Mouse (Mus musculus) WW6 (cell line): ENCODE measurements around the gene Galk2.

Experiments used
- DNase-seq: peaks from one replicate; pipeline ENCODE4 v3.0.0-alpha.2; 2013; ENCODE audit warnings: low read depth, low spot score

The Galk2 gene

DNA sequence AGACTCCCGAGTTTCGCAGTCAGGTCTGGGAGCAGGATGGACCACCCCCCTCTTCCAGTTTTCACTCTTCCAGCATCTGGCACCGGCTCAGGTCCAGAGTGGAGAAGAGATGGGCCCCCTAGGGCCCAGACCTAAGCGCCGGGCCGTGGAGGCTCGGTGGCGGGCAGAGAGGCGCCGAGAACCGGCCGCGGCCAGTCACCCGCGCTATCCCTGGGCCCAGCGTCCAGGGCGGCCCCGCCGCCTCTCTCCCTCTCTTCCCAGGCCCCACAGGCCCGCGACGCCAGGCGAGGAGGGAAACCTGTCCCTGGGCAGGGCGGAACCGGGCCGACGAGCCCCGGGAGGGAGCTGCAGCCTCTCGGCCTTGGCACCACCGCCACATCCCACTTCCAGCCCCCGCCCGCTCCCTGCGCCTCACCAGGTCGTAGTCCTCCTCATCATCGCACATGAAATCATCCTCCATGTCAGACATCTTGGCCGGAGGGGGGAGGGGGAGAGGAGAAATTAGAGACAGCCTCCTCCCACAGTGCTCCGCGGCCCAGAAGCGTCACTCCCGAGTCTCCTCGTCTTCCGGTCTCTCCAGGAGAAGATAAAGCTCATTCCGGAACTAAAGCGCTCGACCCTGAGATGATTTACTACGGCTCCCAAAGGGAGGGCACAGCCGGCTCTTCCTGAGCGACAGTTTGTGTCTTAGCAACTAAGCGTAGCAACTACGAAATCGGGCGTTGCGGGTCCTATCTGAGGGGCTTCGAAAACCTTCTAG, at the start of gene Galk2, which contains the start of gene Cops2:
Gene Galk2, plus strand, starts transcription at position 589 of the 760 bp plus-strand sequence.
Gene Cops2, minus strand, starts transcription at position 619 of the 760 bp plus-strand sequence.
- peak; percentile 82 for DNase-seq

DNA sequence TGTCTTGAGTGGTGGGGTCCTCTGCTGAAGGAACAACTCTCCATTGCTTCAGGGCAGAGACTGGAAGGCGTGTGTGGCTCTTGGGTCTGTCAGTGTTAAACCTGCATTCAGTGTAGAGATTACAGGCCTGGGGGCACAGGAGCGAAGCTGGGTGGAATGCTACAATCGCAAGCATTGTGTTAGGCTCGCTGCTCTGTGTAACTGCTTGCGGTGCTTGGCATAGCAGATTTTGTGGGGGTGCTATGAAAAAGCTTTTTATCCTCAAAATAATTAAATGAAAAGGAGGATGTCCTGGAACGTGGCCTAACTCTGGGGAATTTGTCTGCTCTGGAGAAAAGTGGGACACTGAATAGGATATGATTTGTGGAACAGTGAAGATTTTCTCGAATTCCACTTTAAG, 49.4 kb upstream of the Galk2 start:
- no peak for DNase-seq

DNA sequence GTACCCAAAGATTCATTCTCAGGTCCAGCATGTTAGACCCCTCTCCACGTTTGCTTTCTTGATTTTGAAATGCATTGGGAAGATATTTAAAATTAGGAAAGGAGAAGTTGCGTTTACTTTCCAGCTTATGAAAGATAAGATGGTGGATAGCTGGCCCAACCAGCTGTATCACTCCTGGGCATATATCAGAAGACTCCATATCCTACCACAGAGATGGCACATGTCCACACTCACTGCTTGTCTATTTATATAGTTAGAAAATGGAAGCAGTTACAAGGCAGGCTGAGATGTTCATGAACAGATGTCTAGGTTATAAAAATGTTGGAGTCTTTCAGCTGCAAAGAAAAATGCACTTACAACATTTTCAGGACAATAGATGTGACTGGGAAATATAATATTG, 47.6 kb upstream of the Galk2 start:
- no peak for DNase-seq

DNA sequence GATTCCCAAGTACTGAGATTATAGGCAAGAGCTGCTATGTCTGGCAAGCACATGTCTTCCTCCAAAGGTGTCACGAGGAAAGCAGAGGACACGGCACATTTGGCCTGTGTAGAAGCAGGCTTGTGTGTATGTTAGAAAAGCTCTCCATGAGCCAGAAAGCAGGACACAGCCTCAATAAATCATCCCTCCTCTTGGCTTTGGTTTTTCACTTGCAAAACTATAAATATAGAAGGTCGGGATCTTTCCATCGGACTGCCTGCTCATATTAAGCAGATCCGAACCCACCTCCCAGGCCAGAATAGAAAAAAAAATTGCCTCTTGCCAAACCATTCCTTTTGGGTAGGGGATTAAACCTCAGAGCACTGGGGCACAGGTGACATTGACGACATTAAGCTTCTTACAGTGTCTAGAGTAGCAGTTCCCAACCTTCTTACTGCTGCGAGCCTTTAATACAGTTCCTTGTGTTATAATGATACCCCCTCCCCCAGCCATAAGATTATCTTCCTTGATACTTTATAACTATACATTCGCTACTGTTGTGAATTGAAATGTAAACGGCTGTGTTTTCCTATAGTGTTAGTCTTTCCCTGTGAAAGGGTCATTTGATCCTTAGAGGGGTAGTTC, 44.8 kb upstream of the Galk2 start:
- no peak for DNase-seq

DNA sequence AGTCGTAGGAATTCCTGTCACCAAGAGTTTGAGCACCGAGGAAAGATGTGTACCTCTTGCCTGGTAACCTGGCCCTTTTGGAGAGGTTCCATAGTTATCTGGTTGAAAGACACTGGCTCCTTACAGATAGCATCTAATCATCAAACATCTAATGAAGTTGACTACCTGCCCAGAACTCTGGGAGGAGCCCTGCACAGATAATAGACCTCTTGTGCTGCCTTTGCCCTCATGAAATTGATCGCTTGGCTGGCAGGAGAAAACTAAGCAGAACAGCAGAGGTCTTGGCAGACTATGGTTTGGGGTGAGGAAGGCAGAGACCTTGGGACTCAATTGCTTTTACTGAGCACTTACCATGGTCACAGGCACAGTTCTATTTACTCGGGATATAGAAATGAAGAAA, 38.5 kb upstream of the Galk2 start:
- DNase-seq: no peak

DNA sequence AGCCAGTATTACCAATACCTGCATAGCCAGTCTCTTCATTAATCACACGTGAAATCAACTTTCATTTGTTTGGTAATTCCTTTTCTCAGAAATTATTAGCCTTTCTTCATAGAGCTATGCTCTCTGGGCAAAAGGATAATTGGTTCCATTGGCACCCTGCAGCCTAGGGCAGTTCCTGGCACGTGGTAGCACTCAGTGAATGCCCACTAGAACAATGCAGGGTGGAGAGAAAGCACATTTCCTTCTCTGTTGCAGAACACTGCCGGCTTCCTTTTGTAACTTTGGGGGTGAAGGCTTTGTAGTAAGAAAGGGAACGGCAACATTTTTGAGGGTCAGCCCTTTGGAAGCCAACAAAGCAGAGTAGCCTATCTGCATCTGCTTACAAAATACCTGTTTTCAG, 32.7 kb upstream of the Galk2 start:
- DNase-seq: no peak

DNA sequence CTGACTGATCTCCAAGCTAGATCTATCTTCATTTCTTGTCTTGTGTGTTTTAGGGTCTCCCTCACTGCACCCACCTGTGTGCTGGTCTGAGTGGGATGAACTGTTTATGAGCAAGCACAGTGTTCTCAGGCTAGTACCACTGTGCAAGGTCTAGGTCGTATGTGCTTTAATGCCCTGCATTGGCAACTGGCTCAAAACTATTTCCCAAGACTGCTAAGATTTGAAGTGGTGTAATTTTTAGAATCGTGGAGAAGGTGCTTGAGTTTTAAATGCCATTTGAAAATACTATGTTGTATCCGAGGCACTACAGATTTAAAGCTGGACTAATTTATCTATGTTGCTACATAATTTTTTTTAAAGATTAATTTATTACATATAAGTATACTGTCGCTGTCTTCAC, 31.0 kb upstream of the Galk2 start:
- DNase-seq: no peak

DNA sequence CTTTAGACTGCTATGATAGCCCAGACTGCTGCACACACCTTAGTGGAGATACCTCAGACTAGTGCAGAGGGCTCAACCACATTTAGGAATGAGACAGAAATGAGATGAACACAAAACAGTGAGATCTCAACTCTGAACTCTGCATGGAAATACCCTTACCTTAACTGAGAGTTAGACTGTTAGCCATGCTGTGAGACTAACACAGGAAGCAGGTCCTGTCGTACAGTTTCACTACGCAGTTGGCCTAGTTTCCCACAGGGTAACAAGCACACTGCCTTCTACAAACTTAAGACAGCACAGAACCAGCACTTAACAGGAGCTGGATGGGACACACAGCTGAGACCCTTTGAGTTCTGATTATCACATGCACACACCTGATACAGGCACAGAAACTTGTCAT, 29.0 kb upstream of the Galk2 start:
- no peak for DNase-seq

DNA sequence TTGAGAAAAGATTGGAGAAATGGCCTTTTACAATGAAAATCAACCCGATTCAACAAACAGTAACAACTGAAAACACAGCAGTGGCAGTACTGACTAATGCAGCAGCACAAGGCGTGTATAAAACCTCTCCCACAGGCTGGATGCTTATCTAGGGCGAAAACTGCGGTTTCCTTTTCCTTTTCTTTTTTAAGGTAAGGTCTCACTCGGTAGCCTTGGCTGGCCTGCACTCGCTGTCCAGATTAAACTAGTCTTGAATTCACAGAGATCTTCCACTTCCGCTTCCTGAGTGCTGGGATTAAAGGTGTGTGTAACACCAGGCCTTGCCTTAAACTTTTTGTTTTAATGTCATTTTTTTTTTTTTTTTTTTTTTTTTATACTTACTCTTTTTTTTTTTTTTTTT, 20.8 kb upstream of the Galk2 start:
- no peak for DNase-seq

DNA sequence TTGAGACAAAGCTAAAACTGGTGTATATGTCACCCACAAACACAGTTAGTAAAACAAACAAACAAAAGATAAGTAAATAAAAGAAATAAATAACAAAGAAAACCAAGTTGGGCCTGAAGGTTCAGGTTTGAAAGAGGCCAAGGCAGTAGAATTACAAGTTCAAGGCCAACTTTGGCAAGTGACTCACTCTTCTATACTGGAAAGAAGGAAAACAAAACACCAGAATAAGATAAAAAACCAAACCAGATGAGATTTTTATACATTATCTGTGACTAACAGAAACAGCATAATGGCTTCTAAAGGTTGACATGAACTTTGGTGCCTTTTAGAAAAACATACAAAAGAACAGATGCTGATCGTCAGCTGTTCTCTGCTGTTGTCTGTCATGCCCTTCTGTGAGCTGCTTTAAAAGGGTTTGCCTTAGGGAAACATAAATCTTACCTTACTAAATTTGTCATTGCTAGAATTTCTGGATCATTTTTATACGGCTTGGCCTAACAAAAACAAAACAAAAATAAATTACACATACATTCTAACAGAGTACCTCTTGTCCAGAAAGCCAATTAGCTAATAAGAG, 20.1 kb upstream of the Galk2 start:
- no peak for DNase-seq

DNA sequence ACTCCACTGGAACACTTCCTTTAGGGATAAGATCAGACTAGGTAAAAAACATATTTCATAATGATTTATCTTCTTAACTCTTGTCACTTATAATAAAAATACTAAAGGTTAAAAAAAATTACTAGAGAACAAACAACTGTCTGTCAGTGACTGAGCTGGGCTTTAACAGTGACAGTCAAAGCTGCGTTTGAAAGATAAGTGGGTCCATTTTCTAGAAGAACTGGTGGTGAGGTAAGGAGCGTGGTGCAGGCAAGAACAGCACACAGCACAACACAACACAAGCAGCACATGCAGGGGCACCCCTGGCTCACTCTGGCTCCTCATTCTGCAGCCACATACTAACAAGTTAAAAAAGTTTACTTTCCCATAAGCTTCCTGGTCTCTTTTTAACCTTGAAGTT, 7.7 kb upstream of the Galk2 start:
- DNase-seq: no peak

DNA sequence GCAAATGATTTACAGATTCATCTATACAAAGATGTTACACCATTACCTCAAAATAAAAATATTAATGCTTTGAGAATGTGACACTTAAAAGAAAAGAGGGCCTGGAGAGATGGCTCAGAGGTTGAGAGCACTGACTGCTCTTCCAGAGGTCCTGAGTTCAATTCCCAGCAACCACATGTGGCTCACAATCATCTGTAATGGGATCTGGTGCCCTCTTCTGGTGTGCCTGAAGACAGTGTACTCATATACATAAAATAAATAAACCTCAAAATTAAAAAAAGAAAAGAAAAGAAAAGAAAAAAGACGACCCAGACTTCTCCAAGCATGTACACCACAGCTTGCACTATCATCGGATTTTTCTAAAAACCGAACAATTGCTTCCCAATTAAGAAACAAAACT, 1.2 kb upstream of the Galk2 start:
- no peak for DNase-seq

DNA sequence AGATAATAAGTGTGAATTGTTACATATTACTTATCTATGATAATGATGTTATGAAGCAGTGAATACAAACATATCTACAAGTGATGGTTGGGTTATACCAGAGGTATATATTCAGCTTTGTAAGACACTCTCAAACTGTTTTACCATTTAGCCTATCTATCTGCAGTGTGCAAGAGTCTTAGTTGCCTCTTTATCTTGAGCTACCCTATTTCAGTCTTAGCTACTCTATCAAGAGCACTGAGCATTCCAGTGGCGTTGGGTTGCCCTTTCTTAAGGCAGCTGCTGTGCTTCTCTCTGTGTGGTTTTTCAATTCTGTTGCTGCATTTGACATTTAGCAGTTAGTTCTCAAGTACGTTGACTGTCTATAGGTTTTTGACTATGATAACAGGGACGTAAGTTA, 4.9 kb downstream of the Galk2 start:
- no peak for DNase-seq

DNA sequence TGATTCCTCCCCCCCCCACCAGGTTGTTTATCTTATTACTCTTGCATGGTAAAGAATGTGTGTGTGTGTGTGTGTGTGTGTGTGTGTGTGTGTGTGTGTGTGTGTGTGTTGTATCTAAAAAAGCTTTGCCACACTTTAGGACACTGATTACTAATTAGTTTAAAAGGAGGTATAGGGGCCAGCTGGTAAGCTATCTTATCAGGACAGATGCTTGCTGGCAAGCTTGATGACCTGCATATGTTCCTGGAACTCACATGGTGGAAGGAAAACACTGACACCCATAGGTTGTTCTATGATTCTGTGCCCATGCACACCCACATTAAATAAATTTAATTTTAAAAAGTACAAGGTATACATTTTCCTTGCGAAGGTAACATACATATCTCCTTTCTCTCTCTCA, 5.6 kb downstream of the Galk2 start:
- DNase-seq: no peak

DNA sequence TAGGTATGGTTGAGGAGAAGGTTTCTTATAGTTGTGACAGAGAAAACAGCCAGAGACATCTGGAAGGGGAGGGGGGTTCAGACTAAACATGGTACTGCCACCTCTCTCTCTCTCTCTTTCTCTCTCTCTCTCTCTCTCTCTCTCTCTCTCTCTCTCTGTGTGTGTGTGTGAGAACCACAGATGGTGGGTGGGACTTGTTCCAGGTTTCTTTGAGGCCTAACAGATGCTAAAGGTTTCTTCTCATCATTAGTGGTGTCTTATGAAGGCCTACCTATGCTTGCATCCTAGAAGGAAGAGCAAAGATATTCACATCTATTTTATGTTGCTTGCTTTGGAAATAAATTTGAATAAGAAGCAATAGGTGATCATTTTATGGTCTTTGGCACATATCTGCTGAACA, 6.7 kb downstream of the Galk2 start:
- no peak for DNase-seq

DNA sequence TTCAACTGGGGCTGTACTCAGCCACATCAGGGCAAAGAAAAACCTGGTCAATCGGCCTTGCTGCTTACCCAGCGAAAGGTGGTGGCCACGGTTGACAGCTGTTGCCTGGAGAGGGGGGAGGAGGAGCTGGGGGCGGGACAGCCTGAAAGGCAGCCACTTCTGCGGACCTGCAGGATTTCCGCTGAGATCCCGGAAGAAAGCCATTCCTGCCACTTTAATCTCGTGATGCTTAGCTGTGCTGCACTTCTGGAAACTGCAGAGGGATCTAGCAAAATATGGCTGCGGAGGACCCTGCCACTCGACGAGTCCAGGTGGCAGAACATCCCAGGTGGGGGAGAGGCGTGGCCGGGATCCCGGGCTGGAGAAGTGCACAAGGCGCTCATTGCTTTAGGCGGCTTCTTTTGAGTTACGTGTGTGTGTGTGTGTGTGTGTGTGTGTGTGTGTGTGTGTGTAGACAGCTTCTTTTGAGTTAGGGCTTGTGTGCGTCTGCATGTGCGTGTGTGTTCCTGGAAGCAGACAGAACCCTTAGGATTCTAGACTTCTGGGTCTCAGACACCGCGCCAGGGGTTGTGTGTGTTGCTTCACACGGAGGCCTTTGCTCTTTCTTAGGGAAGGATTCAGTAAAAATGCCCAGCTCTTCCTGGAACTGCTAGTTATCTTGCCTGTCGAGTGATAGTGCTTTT, 7.3 kb downstream of the Galk2 start:
- no peak for DNase-seq

DNA sequence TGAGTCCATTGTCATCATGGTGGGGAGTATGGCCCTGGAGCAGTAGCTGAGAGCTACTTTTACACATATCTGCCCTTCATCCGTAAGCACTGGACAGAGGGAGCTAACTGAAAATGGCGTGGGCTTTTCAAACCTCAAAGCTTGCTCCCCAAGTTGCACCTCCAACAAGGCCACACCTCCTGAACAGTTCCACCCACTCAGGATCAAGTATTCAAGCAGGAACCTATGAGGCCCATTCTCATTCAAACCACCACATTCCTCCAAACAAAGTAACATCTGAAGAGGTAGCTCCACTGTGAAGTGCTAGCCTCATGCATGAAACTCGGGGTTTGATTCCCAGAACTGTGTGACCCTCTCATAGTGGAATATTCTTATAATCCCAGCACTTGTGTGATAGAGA, 9.4 kb downstream of the Galk2 start:
- no peak for DNase-seq

DNA sequence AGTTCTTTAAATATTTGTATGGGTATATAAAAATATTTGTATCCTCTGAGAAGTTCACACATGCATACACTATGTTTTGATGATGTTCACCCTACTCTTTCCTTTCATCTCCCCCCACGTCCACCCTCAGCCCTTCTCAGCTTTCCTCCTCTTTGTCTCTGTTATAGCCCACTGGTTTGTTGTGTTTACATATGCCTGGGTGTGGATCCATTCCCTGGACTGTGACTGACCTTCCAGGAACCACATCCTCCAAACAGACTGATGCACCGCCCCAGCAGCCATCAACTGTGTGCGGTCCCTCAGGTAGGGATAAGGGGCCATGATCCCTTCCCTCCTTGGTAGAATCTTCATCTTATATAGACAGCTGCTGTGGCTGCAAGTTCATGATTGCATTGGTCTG, 11.2 kb downstream of the Galk2 start:
- no peak for DNase-seq

DNA sequence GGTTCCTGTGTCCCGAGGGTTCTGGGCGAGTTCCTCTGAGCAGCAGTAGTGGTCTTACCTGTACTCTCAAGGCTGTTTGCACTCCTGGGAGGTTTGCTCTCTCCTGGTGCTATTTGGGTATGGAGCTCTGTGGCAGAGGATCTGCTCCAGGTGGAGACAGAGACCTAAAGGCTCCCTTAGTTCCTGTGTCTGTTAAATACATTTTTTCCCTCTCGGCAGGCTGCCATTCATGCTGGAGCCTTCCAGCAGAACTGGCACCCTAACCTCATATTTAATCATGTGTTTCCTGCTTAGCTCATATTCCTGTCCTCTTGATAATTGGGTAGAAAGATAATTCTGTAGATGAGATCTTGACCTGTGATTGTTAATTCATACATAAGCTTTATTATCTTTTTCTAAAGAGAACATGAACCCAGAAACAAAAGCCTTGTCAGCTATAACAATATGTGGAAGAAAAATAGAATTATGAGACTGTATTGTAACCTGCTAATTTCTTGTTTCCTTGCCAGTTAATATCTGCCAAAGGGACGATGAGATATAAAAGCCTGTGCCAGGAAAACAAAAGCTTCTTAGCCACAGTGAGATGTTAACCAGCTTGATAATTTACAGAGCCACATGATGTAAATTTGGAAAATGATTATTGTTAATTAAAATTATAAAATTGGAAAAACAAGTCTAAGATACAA, 27.1 kb downstream of the Galk2 start:
- no peak for DNase-seq

DNA sequence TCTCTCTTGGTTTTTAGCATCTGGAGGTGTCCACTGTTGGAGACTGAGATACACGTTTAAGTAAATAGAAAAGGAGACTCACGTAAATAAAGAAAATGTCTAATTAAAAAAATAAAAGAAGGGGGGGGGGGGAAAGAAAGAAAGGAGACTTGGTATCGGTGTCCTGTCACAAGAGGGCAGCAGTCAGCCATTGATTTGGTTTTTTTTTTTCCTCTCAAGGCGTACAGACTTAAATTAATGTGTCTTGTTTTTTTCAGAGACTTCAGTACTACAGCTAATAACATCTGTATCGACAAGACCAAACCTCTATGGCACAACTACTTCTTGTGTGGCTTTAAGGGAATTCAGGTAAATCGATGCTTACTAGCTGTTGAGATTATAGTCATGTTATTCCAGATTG, 34.2 kb downstream of the Galk2 start:
- DNase-seq: no peak

DNA sequence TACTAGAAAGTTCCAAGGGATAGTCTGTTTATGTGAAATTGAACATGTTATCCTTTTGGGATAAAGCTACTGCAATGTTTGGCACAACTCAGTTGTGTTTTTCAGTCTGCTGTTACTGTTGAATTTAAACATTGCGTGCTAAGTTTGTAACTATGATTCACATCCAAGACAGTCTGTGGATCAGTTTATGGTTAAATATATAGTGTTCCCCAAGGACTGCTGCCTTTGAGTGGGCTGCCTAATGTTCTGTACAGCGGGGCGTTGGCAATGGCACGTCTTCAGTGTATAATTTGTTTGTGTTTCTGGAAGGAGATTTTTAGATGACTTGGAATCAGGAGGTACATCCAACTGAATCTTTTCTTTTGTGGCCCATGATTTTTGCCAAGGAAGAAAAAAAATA, 36.2 kb downstream of the Galk2 start:
- DNase-seq: no peak

DNA sequence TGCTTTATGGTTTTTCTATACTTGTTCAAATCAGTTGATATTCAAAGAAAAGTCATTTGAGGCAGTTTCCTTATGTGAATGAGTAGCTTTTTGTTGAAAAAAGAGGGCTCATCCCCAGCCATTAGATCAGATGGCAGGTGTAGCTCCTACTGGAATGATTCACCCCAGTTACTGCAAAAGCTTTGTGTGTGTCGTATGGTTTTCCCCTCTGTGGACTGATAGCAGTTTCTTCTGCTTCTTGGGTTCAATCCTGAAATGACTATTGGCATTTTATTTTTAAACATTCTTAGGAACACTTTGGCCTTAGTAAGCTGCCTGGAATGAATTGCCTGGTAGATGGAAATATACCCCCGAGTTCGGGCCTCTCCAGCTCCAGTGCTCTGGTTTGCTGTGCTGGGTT, 37.4 kb downstream of the Galk2 start:
- no peak for DNase-seq
